10 mouse cellular contexts compared by ENCODE assay signal in genomic region chr2:72981075-72981420, GRCm38 (mm10). TPM values are rescaled to one million over a fixed set of nuclear protein-coding genes. Genes with fewer than 3 reads are reported as not detected.
A peak's percentile ranks its signal among the peaks of the same experiment; 100 is the strongest.
DNase-seq lines count a peak whose midpoint lies in the region; ATAC-seq and TF ChIP-seq lines count a peak whose summit lies in the region.
"Had no signal": no experiment of that assay in that cellular context is flagged by ENCODE, and none has a peak within 500 bp of the region (broad histone marks: within the 10 kb centered on the region; RNA-seq: fewer than 3 reads in every experiment).

No protein-coding gene starts in this region.

- intact Hi-C loops in heart, adult 2 months (cut with DNase I) = loop anchor here (2.0 kb wide), 1 partner anchor 22 kb away; no protein-coding TSS in a partner anchor
- intact Hi-C loops in left cerebral cortex, postnatal 25 days (cut with DNase I) = loop anchor here (5.0 kb wide), 1 partner anchor 81 kb away; no protein-coding TSS in a partner anchor

- H3K27ac ChIP-seq in heart, adult 2 months = peak overlapping the region; percentile 100
- H3K27ac ChIP-seq in thymus, adult 2 months (ENCODE audit: control insufficient read depth, insufficient read depth, low read length) = peak overlapping the region; percentile 94
- peak overlapping the region; percentile 93 for H3K27ac ChIP-seq in liver, embryonic 14.5 days

- peak overlapping the region; percentile 83 for H3K4me2 ChIP-seq in liver, embryonic 14.5 days (ENCODE audit: low read depth)

- H3K27me3 ChIP-seq in heart, adult 2 months (ENCODE audit: control insufficient read depth, insufficient read depth, low read length) = no peaks in the 10 kb centered on the region
- H3K27me3 ChIP-seq in thymus, adult 2 months (ENCODE audit: control insufficient read depth, insufficient read depth, low read length) = no peaks in the 10 kb centered on the region
- no peaks in the 10 kb centered on the region for H3K27me3 ChIP-seq in liver, embryonic 14.5 days (ENCODE audit: control insufficient read depth, insufficient read depth, low read length)

- TF ChIP-seq POLR2A in heart, adult 2 months (IDR thresholded peaks at IDR 0.05; ENCODE audit: insufficient read depth, low read depth, low read length) = no peak
- TF ChIP-seq POLR2A in thymus, adult 2 months (IDR thresholded peaks at IDR 0.05; ENCODE audit: control insufficient read depth, extremely low read depth, insufficient read depth, low read length, poor library complexity) = no peak

- peak overlapping the region; percentile 99 for H3K9ac ChIP-seq in heart, adult 2 months (ENCODE audit: low read depth, low read length)
- H3K9ac ChIP-seq in liver, embryonic 14.5 days (replicated peaks) = peak overlapping the region; percentile 99

- no peak for TF ChIP-seq CTCF in heart, adult 2 months (IDR thresholded peaks at IDR 0.05)
- TF ChIP-seq CTCF in thymus, adult 2 months (IDR thresholded peaks at IDR 0.05; ENCODE audit: borderline replicate concordance, control insufficient read depth, extremely low read depth, insufficient read depth, low read length, poor library complexity) = no peak
- no peak for TF ChIP-seq CTCF in liver, embryonic 14.5 days (IDR thresholded peaks at IDR 0.05; ENCODE audit: low read depth)

- ATAC-seq in liver, embryonic 14.5 days (ENCODE audit: insufficient read depth) = no peak
- ATAC-seq in activated CD4-positive, CD25-positive, alpha-beta regulatory T cell, adult 4 months = no peak

- no peak for DNase-seq in heart, adult 2 months
- no peak for DNase-seq in heart, adult 9 months (ENCODE audit: low spot score in 2 of 2)
- no peak for DNase-seq in thymus, adult 2 months
- no peak for DNase-seq in thymus, postnatal 0 days (ENCODE audit: low spot score)
- no peak for DNase-seq in liver, embryonic 14.5 days (ENCODE audit: low read depth in 3 of 3, low spot score in 3 of 3)
- DNase-seq in left cerebral cortex, postnatal 25 days (ENCODE audit: low spot score in 2 of 2) = no peak
- no peak for DNase-seq in cerebellum, postnatal 14 days

- WGBS in heart, adult 2 months = 4% methylated on average over 3 of the region's 3 CpGs
- 2% methylated on average over 3 of the region's 3 CpGs for WGBS in thymus, adult 2 months
- 10% methylated on average over 3 of the region's 3 CpGs for WGBS in liver, embryonic 14.5 days (ENCODE audit: insufficient replicate concordance)

- TF ChIP-seq EP300 in heart, adult 2 months (IDR thresholded peaks at IDR 0.05; ENCODE audit: insufficient read depth, low read depth, low read length) = no peak
- no peak for TF ChIP-seq EP300 in liver, embryonic 14.5 days (IDR thresholded peaks at IDR 0.05; ENCODE audit: low read depth)

- no peaks in the 10 kb centered on the region for H3K9me3 ChIP-seq in liver, embryonic 14.5 days (ENCODE audit: control insufficient read depth, low read length)

- peaks cover 13% of the 10 kb centered on the region for H3K36me3 ChIP-seq in heart, adult 2 months (ENCODE audit: control insufficient read depth, insufficient read depth, low read length)
- no peaks in the 10 kb centered on the region for H3K36me3 ChIP-seq in thymus, adult 2 months (ENCODE audit: control insufficient read depth, insufficient read depth, low read length)
- H3K36me3 ChIP-seq in liver, embryonic 14.5 days (replicated peaks; ENCODE audit: control insufficient read depth, insufficient read depth, low read depth) = peaks cover 4% of the 10 kb centered on the region; the same call in 1 of the 2 replicates

- peak overlapping the region; percentile 98 for H3K4me3 ChIP-seq in heart, adult 2 months
- peak overlapping the region; percentile 81 for H3K4me3 ChIP-seq in thymus, adult 2 months (ENCODE audit: control insufficient read depth, insufficient read depth, low read length)
- H3K4me3 ChIP-seq in liver, embryonic 14.5 days (ENCODE audit: insufficient read depth in 1 of 2, low read depth in 2 of 2, low read length in 2 of 2) = peak overlapping the region; percentile 87 to 92

- H3K79me2 ChIP-seq in heart, adult 2 months (replicated peaks; ENCODE audit: control insufficient read depth, insufficient read depth, low read length) = peaks cover under 1% of the 10 kb centered on the region; the same call in 1 of the 2 replicates

- H3K4me1 ChIP-seq in heart, adult 2 months (ENCODE audit: control insufficient read depth, insufficient read depth, low read length) = peaks cover 9% of the 10 kb centered on the region
- peaks cover 4% of the 10 kb centered on the region for H3K4me1 ChIP-seq in thymus, adult 2 months (replicated peaks; ENCODE audit: control insufficient read depth, insufficient read depth, low read length)
- H3K4me1 ChIP-seq in liver, embryonic 14.5 days (replicated peaks; ENCODE audit: control insufficient read depth in 2 of 2, insufficient read depth in 2 of 2, low read length in 1 of 2) = peaks cover 10% of the 10 kb centered on the region in 2 experiments

RNA-seq across cellular contexts. Expression of gene Sp3, which starts 0.8 kb away (rescaled TPM):
- 10 to 100 TPM; 29.6 to 33.6 TPM for total RNA-seq in heart, adult 2 months (2021)
- polyA plus RNA-seq in heart, adult 2 months (2012; rRNA removed) = 11.1 and 21.8 TPM in 2 replicates
- polyA plus RNA-seq in thymus, adult 2 months (2012; rRNA removed) = 39.4 and 45.6 TPM in 2 replicates
- 64.6 and 73.9 TPM in 2 replicates for polyA plus RNA-seq in thymus, postnatal 0 days (2015; fragmentation: Nextera tagmentation; extraction: Ambion mirVana)
- 13.1 and 19.0 TPM in 2 replicates for polyA plus RNA-seq in liver, embryonic 14.5 days (2012; rRNA removed)
- 35.0 and 36.2 TPM in 2 replicates for polyA plus RNA-seq in liver, embryonic 14.5 days (2014; fragmentation: Nextera tagmentation; extraction: Ambion mirVana)
- 10 to 100 TPM; 50.2 to 55.8 TPM for total RNA-seq in left cerebral cortex, postnatal 25 days (2021)
- polyA plus RNA-seq in activated CD4-positive, CD25-positive, alpha-beta regulatory T cell, adult 4 months (2017; shearing (Covaris generic)) = 10 to 100 TPM; 61.4 to 62.9 TPM

RNA-seq across cellular contexts. Expression of gene Gm11084, which starts 5.5 kb away (rescaled TPM):
- total RNA-seq in heart, adult 2 months (2021) = not detected
- not detected in 2 replicates for polyA plus RNA-seq in heart, adult 2 months (2012; rRNA removed)
- not detected in 2 replicates for polyA plus RNA-seq in thymus, adult 2 months (2012; rRNA removed)
- not detected in 2 replicates for polyA plus RNA-seq in thymus, postnatal 0 days (2015; fragmentation: Nextera tagmentation; extraction: Ambion mirVana)
- polyA plus RNA-seq in liver, embryonic 14.5 days (2012; rRNA removed) = not detected in 2 replicates
- polyA plus RNA-seq in liver, embryonic 14.5 days (2014; fragmentation: Nextera tagmentation; extraction: Ambion mirVana) = not detected in 2 replicates
- total RNA-seq in left cerebral cortex, postnatal 25 days (2021) = not detected
- not detected for polyA plus RNA-seq in activated CD4-positive, CD25-positive, alpha-beta regulatory T cell, adult 4 months (2017; shearing (Covaris generic))
- total RNA-seq: common myeloid progenitor, adult 5-6 weeks; left cerebral cortex, postnatal 4 days had no signal
